Mouse (Mus musculus) liver, embryonic 14.5 days (tissue): ENCODE data around the gene Kcnma1. TPM values are rescaled to one million over a fixed set of nuclear protein-coding genes. Genes with fewer than 3 reads are reported as not detected.

Experiments
- ATAC-seq: fragments of 200-750 bp; cut with Nextera tagmentation; 2 replicates; pipeline ENCODE4 v1.8.0; 2017; ENCODE audit warnings: moderate number of reproducible peaks, mild to moderate bottlenecking, moderate library complexity; ENCODE audit not compliant: insufficient read depth
- DNase-seq, 3 experiments: peaks; one replicate each; pipeline ENCODE4 v3.0.0-alpha.2; 2012 to 2013; ENCODE audit warnings: low read depth in 3 of 3, low spot score in 3 of 3
- H3K27ac ChIP-seq: fragments of 300-500 bp; sonication (generic); 2 replicates; pipeline ENCODE4 v1.5.1; 2014; ENCODE audit warnings: moderate library complexity, mild to moderate bottlenecking, control low read depth, inconsistent platforms
- H3K27me3 ChIP-seq: fragments of 300-500 bp; sonication (generic); 2 replicates; pipeline ENCODE4 v1.6.1; 2014; ENCODE audit warnings: mild to moderate bottlenecking, low read length, moderate library complexity; ENCODE audit not compliant: control insufficient read depth, insufficient read depth
- H3K36me3 ChIP-seq: fragments of 300-500 bp; sonication (generic); replicated peaks from 2 replicates; pipeline ENCODE4 v1.6.1; 2014; ENCODE audit warnings: low read depth; ENCODE audit not compliant: control insufficient read depth, insufficient read depth
- H3K4me1 ChIP-seq, 2 experiments: fragments of 200-500 bp in 1 of 2; fragments of 300-500 bp in 1 of 2; sonication (generic) in 1 of 2; replicated peaks; 2 replicates each; pipeline ENCODE4 v1.6.1; 2012 to 2014; ENCODE audit warnings: antibody characterized with exemption in 1 of 2, inconsistent platforms in 1 of 2, low read length in 1 of 2; ENCODE audit not compliant: control insufficient read depth in 2 of 2, insufficient read depth in 2 of 2
- H3K4me2 ChIP-seq: fragments of 300-500 bp; sonication (generic); 2 replicates; pipeline ENCODE4 v1.6.1; 2014; ENCODE audit warnings: low read depth, mild to moderate bottlenecking, control low read depth, moderate library complexity
- H3K4me3 ChIP-seq, 2 experiments: fragments of 200-500 bp in 1 of 2; fragments of 300-500 bp in 1 of 2; sonication (generic) in 1 of 2; 2 replicates each; pipeline ENCODE4 v1.5.1; 2012 to 2014; ENCODE audit warnings: low read depth in 2 of 2, low read length in 2 of 2, mild to moderate bottlenecking in 2 of 2, control low read depth in 1 of 2, inconsistent platforms in 1 of 2, moderate library complexity in 1 of 2; ENCODE audit not compliant: insufficient read depth in 1 of 2
- H3K9ac ChIP-seq: fragments of 300-500 bp; sonication (generic); replicated peaks from 2 replicates; pipeline ENCODE4 v1.6.1; 2014; ENCODE audit warnings: mild to moderate bottlenecking, control low read depth, moderate library complexity
- H3K9me3 ChIP-seq: fragments of 300-500 bp; sonication (generic); 2 replicates; pipeline ENCODE4 v1.6.1; 2016; ENCODE audit warnings: low read length, mixed read lengths; ENCODE audit not compliant: control insufficient read depth
- CTCF ChIP-seq: IDR thresholded peaks from 2 replicates; pipeline ENCODE4 v1.5.1; 2016; ENCODE audit warnings: antibody characterized with exemption, low read depth, control low read depth
- EP300 ChIP-seq: IDR thresholded peaks from 2 replicates; pipeline ENCODE4 v1.6.1; 2016; ENCODE audit warnings: antibody characterized with exemption, low read depth
- WGBS: fragments of 180-500 bp; shearing (Covaris S2); extraction: QIAGEN DNeasy Blood & Tissue Kit; methylation state at CpG from one replicate; pipeline ENCODE4 v1.1.7; 2014; ENCODE audit not compliant: insufficient replicate concordance; 5-methylcytosine and 5-hydroxymethylcytosine counted together
- polyA plus RNA-seq, 2 experiments: library from polyadenylated mRNA; depleted of rRNA in 1 of 2; stranded (reverse) in 1 of 2; unstranded in 1 of 2; fragments of >200 nt; fragmentation: Nextera tagmentation in 1 of 2; extraction: Ambion mirVana in 1 of 2; gene quantifications; 2 replicates each; pipeline versions ENCODE4 v1.2.1 to v1.2.3; 2012 to 2014

Kcnma1 gene
- polyA plus RNA-seq, 2 experiments = 0.03 TPM; not detected in 1

- H3K9ac ChIP-seq = no peak overlapping the region
- H3K27me3 ChIP-seq = no peaks in the 10 kb centered on the region
- WGBS = 38% methylated on average over 4 of the region's 4 CpGs
- ATAC-seq = no peak
- H3K4me2 ChIP-seq = no peak overlapping the region
- H3K36me3 ChIP-seq = no peaks in the 10 kb centered on the region
- DNase-seq = no peak
- H3K4me1 ChIP-seq = no peaks in the 10 kb centered on the region
- H3K4me3 ChIP-seq = no peak overlapping the region
- TF ChIP-seq CTCF (no peak), EP300 (no peak)
- H3K27ac ChIP-seq = no peak overlapping the region
- H3K9me3 ChIP-seq = no peaks in the 10 kb centered on the region
Observed at GRCm38 (mm10) chr14:24036208-24036535, 21.9 kb upstream of the Kcnma1 start.

GRCm38 (mm10) chr14:24035486-24036207 lies 21.4 kb upstream of the Kcnma1 start:
- Histone ChIP-seq H3K4me2 (no peak overlapping the region), H3K27me3 (no peaks in the 10 kb centered on the region), H3K4me1 (no peaks in the 10 kb centered on the region), H3K36me3 (no peaks in the 10 kb centered on the region), H3K9ac (no peak overlapping the region), H3K27ac (no peak overlapping the region), H3K4me3 (no peak overlapping the region), H3K9me3 (no peaks in the 10 kb centered on the region)
- TF ChIP-seq CTCF (no peak), EP300 (no peak)
- ATAC-seq (no peak), DNase-seq (no peak)
- 18% methylated on average over 11 of the region's 11 CpGs for WGBS

- no peak overlapping the region for H3K4me2 ChIP-seq
- 58% methylated on average over 7 of the region's 7 CpGs for WGBS
- H3K36me3 ChIP-seq = no peaks in the 10 kb centered on the region
- no peak overlapping the region for H3K27ac ChIP-seq
- no peak for ATAC-seq
- no peaks in the 10 kb centered on the region for H3K9me3 ChIP-seq
- no peaks in the 10 kb centered on the region for H3K4me1 ChIP-seq
- DNase-seq = no peak
- H3K4me3 ChIP-seq = no peak overlapping the region
- H3K9ac ChIP-seq = no peak overlapping the region
- TF ChIP-seq EP300 (no peak), CTCF (no peak)
- H3K27me3 ChIP-seq = no peaks in the 10 kb centered on the region
Observed at GRCm38 (mm10) chr14:24032876-24033389, 18.6 kb upstream of the Kcnma1 start.

GRCm38 (mm10) chr14:24032201-24032600 lies 17.9 kb upstream of the Kcnma1 start:
- no peak for DNase-seq
- Histone ChIP-seq H3K27ac (no peak overlapping the region), H3K9me3 (no peaks in the 10 kb centered on the region), H3K36me3 (no peaks in the 10 kb centered on the region), H3K4me1 (no peaks in the 10 kb centered on the region), H3K4me2 (no peak overlapping the region), H3K27me3 (no peaks in the 10 kb centered on the region), H3K9ac (no peak overlapping the region), H3K4me3 (no peak overlapping the region)
- TF ChIP-seq CTCF (no peak), EP300 (no peak)
- WGBS = 37% methylated on average over 3 of the region's 3 CpGs
- ATAC-seq = no peak

GRCm38 (mm10) chr14:24020718-24021117 lies 6.4 kb upstream of the Kcnma1 start:
- WGBS = 50% methylated on average over 4 of the region's 4 CpGs
- no peak overlapping the region for H3K4me2 ChIP-seq
- TF ChIP-seq CTCF = no peak

More at GRCm38 (mm10) chr14:24020718-24021117, 6.4 kb upstream of the Kcnma1 start:
- Histone ChIP-seq H3K4me1 (no peaks in the 10 kb centered on the region), H3K27me3 (no peaks in the 10 kb centered on the region), H3K9ac (no peak overlapping the region), H3K9me3 (no peaks in the 10 kb centered on the region), H3K36me3 (no peaks in the 10 kb centered on the region), H3K27ac (no peak overlapping the region), H3K4me3 (no peak overlapping the region)
- DNase-seq (no peak), ATAC-seq (no peak)
